Mouse (Mus musculus): ENCODE data around the gene Fmo5. TPM values are rescaled to one million over a fixed set of nuclear protein-coding genes. Genes with fewer than 3 reads are reported as not detected.
A peak's percentile ranks its signal among the peaks of the same experiment; 100 is the strongest.

The Fmo5 gene
- polyA plus RNA-seq, 1 experiment from 2014 or later: 5.9 TPM

DNA sequence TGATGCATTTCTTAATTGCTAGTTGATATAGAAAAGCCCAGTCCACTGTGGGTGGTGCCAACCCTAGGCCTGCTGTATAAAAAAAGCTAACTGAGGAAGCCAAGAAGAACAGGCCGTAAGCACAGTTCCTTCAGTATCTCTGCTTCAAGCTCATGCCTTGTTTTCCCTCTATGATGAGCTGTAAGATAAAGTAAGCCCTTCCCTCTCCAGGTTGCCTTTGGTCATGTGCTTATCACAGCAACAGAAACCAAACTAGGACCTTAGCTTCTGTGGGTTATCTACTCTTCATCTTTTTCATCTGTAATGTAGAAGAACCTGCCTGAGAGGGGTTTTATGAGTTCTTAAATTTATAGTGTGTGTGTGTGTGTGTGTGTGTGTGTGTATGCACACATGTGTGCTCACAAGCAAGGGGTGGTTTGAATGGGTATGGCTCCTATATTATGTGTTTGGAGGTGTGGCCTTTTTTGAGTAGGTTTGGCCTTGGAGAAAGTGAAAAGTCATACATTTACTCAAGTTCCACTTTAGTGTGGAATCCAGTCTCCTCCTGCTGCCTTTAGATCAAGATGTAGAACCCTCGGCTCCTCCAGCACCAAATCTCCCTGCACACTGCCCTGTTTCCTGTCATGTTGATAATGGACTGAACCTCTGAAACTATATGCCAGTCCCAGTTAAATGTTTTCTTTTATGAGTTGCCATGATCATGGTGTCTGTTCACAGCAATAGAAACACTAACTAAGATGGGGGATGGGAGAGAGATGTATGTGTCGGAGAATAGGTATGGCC, 28.4 kb upstream of the Fmo5 start:
- Histone ChIP-seq H3K27me3 (ENCODE audit: control insufficient read depth, insufficient read depth, low read length) (no peaks in the 10 kb centered on the region), H3K4me2 (ENCODE audit: low read depth, low read length) (no peak overlapping the region), H3K9me3 (replicated peaks; ENCODE audit: control insufficient read depth, low read length) (no peaks in the 10 kb centered on the region), H3K27ac (ENCODE audit: low read length) (no peak overlapping the region), H3K4me1 (ENCODE audit: control insufficient read depth, insufficient read depth, low read length) (no peaks in the 10 kb centered on the region), H3K36me3 (ENCODE audit: control insufficient read depth, insufficient read depth) (peaks cover 12% of the 10 kb centered on the region; the same call in 1 of the 2 replicates), H3K9ac (ENCODE audit: low read length) (no peak overlapping the region), H3K4me3 (ENCODE audit: low read length) (no peak overlapping the region)
- WGBS: 75% methylated on average over 3 of the region's 3 CpGs
- no peak for ATAC-seq (replicated peaks; ENCODE audit: extremely low read depth, insufficient read depth, low FRiP score)

- ATAC-seq (replicated peaks; ENCODE audit: extremely low read depth, insufficient read depth, low FRiP score): peak; percentile 42
- H3K27me3 ChIP-seq (ENCODE audit: control insufficient read depth, insufficient read depth, low read length): no peaks in the 10 kb centered on the region
- peak overlapping the region; percentile 70 for H3K4me3 ChIP-seq (ENCODE audit: low read length)
- H3K9me3 ChIP-seq (replicated peaks; ENCODE audit: control insufficient read depth, low read length): no peaks in the 10 kb centered on the region
- 5% methylated on average over 20 of the region's 20 CpGs for WGBS
- peak overlapping the region; percentile 72 for H3K4me2 ChIP-seq (ENCODE audit: low read depth, low read length)
- peak overlapping the region; percentile 82 for H3K9ac ChIP-seq (ENCODE audit: low read length)
- H3K27ac ChIP-seq (ENCODE audit: low read length): peak overlapping the region; percentile 88
- no peaks in the 10 kb centered on the region for H3K36me3 ChIP-seq (ENCODE audit: control insufficient read depth, insufficient read depth)
- H3K4me1 ChIP-seq (ENCODE audit: control insufficient read depth, insufficient read depth, low read length): peaks cover 2% of the 10 kb centered on the region; the same call in 1 of the 2 replicates
Observed at GRCm38 (mm10) chr3:97609201-97609844, 19.3 kb upstream of the Fmo5 start.

GRCm38 (mm10) chr3:97609845-97610410, 18.7 kb upstream of the Fmo5 start, which contains the start of gene Chd1l:
Chd1l (minus strand) TSS chr3:97610203.
- Histone ChIP-seq H3K27me3 (ENCODE audit: control insufficient read depth, insufficient read depth, low read length) (no peaks in the 10 kb centered on the region), H3K4me3 (ENCODE audit: low read length) (peak within 1 kb of the TSS; percentile 70), H3K9ac (ENCODE audit: low read length) (peak within 1 kb of the TSS; percentile 82), H3K27ac (ENCODE audit: low read length) (peak within 1 kb of the TSS; percentile 88), H3K9me3 (replicated peaks; ENCODE audit: control insufficient read depth, low read length) (no peaks in the 10 kb centered on the region), H3K36me3 (ENCODE audit: control insufficient read depth, insufficient read depth) (no peaks in the 10 kb centered on the region), H3K4me1 (ENCODE audit: control insufficient read depth, insufficient read depth, low read length) (peaks cover 2% of the 10 kb centered on the region; the same call in 1 of the 2 replicates), H3K4me2 (ENCODE audit: low read depth, low read length) (peak within 1 kb of the TSS; percentile 72)
- WGBS: under 1% methylated on average over 55 of the region's 56 CpGs
- peak; percentile 91 for ATAC-seq (replicated peaks; ENCODE audit: extremely low read depth, insufficient read depth, low FRiP score)

- Histone ChIP-seq H3K27ac (ENCODE audit: low read length) (no peak overlapping the region), H3K4me2 (ENCODE audit: low read depth, low read length) (no peak overlapping the region), H3K9ac (ENCODE audit: low read length) (no peak overlapping the region), H3K36me3 (ENCODE audit: control insufficient read depth, insufficient read depth) (no peaks in the 10 kb centered on the region), H3K4me3 (ENCODE audit: low read length) (no peak overlapping the region), H3K27me3 (ENCODE audit: control insufficient read depth, insufficient read depth, low read length) (no peaks in the 10 kb centered on the region), H3K4me1 (ENCODE audit: control insufficient read depth, insufficient read depth, low read length) (peaks cover 2% of the 10 kb centered on the region; the same call in 1 of the 2 replicates), H3K9me3 (replicated peaks; ENCODE audit: control insufficient read depth, low read length) (no peaks in the 10 kb centered on the region)
- WGBS: 87% methylated on average over 6 of the region's 6 CpGs
- no peak for ATAC-seq (replicated peaks; ENCODE audit: extremely low read depth, insufficient read depth, low FRiP score)
Observed at GRCm38 (mm10) chr3:97611021-97611420, 17.6 kb upstream of the Fmo5 start.

DNA sequence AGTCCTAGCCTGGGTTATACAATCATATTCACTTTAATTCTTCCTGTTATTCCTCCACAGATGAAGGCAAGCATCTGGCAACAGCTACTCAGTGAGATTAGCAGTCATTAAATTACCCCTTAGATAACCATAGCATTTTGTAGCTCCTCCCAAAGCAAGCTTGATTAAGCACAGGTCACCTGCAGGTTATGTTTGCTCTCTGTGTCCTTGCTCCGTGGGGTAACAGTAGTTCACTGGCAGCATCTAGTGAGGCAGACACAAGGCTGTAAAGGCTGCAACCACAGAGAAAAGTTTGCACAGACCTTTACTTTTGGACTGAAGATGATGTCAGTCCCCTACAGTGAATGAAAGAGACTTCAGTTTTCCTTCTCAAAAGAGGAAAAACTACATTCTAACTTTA, 13.4 kb upstream of the Fmo5 start:
- no peak for ATAC-seq (replicated peaks; ENCODE audit: extremely low read depth, insufficient read depth, low FRiP score)
- H3K27me3 ChIP-seq (ENCODE audit: control insufficient read depth, insufficient read depth, low read length): no peaks in the 10 kb centered on the region

DNA sequence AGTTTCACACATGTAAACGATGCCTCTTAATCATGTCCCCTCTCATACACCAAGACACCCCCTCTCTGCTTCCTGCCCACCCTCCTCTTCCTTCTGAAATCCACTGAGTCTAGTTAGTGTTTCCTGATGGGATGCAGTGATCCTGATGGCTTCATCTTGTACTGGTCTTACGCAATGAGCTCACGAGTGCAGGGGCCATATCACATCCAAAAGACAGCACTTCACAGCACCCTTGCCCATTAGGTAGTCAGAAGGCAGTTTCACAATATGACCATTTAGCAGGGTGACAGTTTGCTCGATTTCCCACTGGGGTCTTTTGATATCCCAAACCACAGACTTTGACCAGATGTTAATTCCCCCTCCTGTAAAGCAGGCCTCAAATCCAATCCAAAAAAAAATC, 12.7 kb upstream of the Fmo5 start:
- WGBS: 76% methylated on average over 4 of the region's 4 CpGs
- no peak overlapping the region for H3K4me2 ChIP-seq (ENCODE audit: low read depth, low read length)
- no peak overlapping the region for H3K27ac ChIP-seq (ENCODE audit: low read length)
- H3K9ac ChIP-seq (ENCODE audit: low read length): no peak overlapping the region
- no peaks in the 10 kb centered on the region for H3K36me3 ChIP-seq (ENCODE audit: control insufficient read depth, insufficient read depth)
- no peaks in the 10 kb centered on the region for H3K27me3 ChIP-seq (ENCODE audit: control insufficient read depth, insufficient read depth, low read length)
- no peak overlapping the region for H3K4me3 ChIP-seq (ENCODE audit: low read length)
- peaks cover 5% of the 10 kb centered on the region for H3K4me1 ChIP-seq (ENCODE audit: control insufficient read depth, insufficient read depth, low read length)
- no peak for ATAC-seq (replicated peaks; ENCODE audit: extremely low read depth, insufficient read depth, low FRiP score)
- no peaks in the 10 kb centered on the region for H3K9me3 ChIP-seq (replicated peaks; ENCODE audit: control insufficient read depth, low read length)

More for the DNA sequence above, 13.4 kb upstream of the Fmo5 start:
- Histone ChIP-seq H3K9ac (ENCODE audit: low read length) (no peak overlapping the region), H3K36me3 (ENCODE audit: control insufficient read depth, insufficient read depth) (no peaks in the 10 kb centered on the region), H3K4me1 (ENCODE audit: control insufficient read depth, insufficient read depth, low read length) (peaks cover 5% of the 10 kb centered on the region), H3K4me2 (ENCODE audit: low read depth, low read length) (no peak overlapping the region), H3K4me3 (ENCODE audit: low read length) (no peak overlapping the region), H3K27ac (ENCODE audit: low read length) (no peak overlapping the region), H3K9me3 (replicated peaks; ENCODE audit: control insufficient read depth, low read length) (no peaks in the 10 kb centered on the region)
- WGBS: 25% methylated on average over 1 of the region's 1 CpGs

DNA sequence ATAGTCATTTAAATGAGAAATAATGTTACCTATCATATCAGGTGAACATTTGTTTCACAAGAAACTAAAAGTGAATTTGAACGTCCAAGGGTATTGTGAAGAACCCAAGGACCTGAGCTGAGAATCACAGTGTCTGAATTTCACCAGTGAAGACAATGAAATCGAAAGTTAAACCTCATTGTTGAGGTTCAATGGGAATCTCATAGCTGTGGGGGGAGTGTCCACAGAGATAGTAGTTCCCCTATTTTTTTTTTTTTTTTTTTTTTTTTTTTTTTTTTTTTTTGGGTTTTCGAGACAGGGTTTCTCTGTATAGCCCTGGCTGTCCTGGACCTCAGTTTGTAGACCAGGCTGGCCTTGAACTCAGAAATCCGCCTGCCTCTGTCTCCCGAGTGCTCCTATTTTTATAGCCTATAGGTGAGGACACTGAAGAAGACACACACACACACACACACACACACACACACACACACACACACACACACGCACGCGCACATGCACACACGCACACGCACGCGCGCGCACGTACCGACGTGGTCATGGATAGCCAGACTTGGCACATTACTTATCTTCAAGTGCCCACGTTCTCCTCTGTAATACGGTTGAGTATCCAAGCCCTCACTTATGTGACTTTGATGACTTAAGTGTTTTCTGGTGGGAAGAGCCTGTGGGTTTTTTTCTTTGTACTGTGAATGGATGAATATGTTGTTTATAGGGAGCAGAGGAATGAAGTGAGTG, 11.3 kb upstream of the Fmo5 start:
- H3K27me3 ChIP-seq (ENCODE audit: control insufficient read depth, insufficient read depth, low read length): no peaks in the 10 kb centered on the region
- no peak overlapping the region for H3K27ac ChIP-seq (ENCODE audit: low read length)
- H3K4me2 ChIP-seq (ENCODE audit: low read depth, low read length): no peak overlapping the region
- no peak overlapping the region for H3K4me3 ChIP-seq (ENCODE audit: low read length)
- H3K9ac ChIP-seq (ENCODE audit: low read length): no peak overlapping the region
- no peaks in the 10 kb centered on the region for H3K36me3 ChIP-seq (ENCODE audit: control insufficient read depth, insufficient read depth)
- peaks cover 5% of the 10 kb centered on the region for H3K4me1 ChIP-seq (ENCODE audit: control insufficient read depth, insufficient read depth, low read length)
- WGBS: 85% methylated on average over 18 of the region's 19 CpGs
- no peaks in the 10 kb centered on the region for H3K9me3 ChIP-seq (replicated peaks; ENCODE audit: control insufficient read depth, low read length)
- ATAC-seq (replicated peaks; ENCODE audit: extremely low read depth, insufficient read depth, low FRiP score): no peak

DNA sequence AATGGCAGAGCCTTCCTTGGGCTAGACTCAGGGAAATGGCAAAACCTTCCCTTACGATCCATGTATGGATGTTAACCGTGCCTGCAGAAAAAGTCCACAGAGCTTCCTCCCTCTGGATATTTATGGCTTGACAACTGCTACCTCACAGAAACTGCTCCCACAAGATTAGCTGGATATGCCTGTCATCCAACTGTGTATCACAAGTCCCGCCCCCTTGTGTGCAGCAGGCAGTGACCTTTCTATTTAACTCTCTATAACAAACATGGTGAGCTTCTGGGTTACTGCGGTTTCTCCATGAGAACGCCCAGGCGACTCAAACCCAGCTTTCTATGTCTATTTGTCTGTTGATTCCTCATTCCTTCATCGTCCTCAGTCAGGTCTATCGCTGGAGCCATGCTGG, 10.7 kb upstream of the Fmo5 start:
- Histone ChIP-seq H3K9me3 (replicated peaks; ENCODE audit: control insufficient read depth, low read length) (no peaks in the 10 kb centered on the region), H3K27me3 (ENCODE audit: control insufficient read depth, insufficient read depth, low read length) (no peaks in the 10 kb centered on the region), H3K4me1 (ENCODE audit: control insufficient read depth, insufficient read depth, low read length) (peaks cover 5% of the 10 kb centered on the region), H3K4me3 (ENCODE audit: low read length) (no peak overlapping the region), H3K27ac (ENCODE audit: low read length) (no peak overlapping the region), H3K36me3 (ENCODE audit: control insufficient read depth, insufficient read depth) (no peaks in the 10 kb centered on the region), H3K4me2 (ENCODE audit: low read depth, low read length) (no peak overlapping the region), H3K9ac (ENCODE audit: low read length) (no peak overlapping the region)
- no peak for ATAC-seq (replicated peaks; ENCODE audit: extremely low read depth, insufficient read depth, low FRiP score)
- WGBS: 78% methylated on average over 8 of the region's 8 CpGs

All from heart, embryonic 16.5 days (tissue).